In the genomic region with DNA sequence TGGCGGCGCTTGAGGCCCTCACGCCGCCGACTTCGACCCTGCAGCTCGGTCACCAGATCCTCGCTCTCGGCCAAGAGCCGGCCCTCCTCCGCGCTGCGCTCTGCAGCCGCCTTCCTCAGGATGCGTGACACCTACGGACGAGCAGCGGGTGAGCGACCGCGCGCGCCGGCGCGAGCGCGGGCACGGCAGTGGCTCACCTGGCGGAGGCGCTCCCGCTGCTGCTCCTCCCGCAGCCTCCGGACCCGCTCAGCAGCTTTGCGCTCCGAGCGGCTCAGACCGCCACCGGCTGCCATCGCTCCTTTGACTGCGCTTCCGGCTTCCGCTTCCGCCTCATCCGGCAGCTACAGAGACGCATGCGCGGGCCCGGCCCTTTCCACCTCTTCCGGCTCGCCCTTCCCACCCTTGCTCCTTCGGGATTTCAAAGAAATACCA, we compare ENCODE assay signal across 8 mouse cellular contexts. TPM values are rescaled to one million over a fixed set of nuclear protein-coding genes. Genes with fewer than 3 reads are reported as not detected.
A peak's percentile ranks its signal among the peaks of the same experiment; 100 is the strongest.
DNase-seq lines count a peak whose midpoint lies in the region; ATAC-seq and TF ChIP-seq lines count a peak whose summit lies in the region.

No protein-coding gene starts in this region.

- peak; percentile 73 to 75 for DNase-seq in CD8-positive naive resting alpha-beta T cell, adult 2 months (ENCODE audit: low read depth in 2 of 2, low spot score in 2 of 2)
- DNase-seq in fibroblast of lung, adult 2 months (ENCODE audit: low read depth), result peak; percentile 35
- peak; percentile 92 for DNase-seq in kidney, postnatal 14 days
- DNase-seq in liver, embryonic 14.5 days (ENCODE audit: low read depth in 3 of 3, low spot score in 3 of 3), result peak in 2 of 3 experiments; percentile 66 to 69

- H3K4me1 ChIP-seq in brown adipose tissue, adult 24 weeks (ENCODE audit: control insufficient read depth, insufficient read depth, insufficient read length, low read length), result peaks cover 11% of the 10 kb centered on the region
- peaks cover 9 to 20% of the 10 kb centered on the region in 2 experiments; a peak in 3 of 4 replicates for H3K4me1 ChIP-seq in heart, embryonic 14.5 days (ENCODE audit: control insufficient read depth in 2 of 2, insufficient read depth in 2 of 2, low read length in 2 of 2)
- H3K4me1 ChIP-seq in liver, embryonic 14.5 days (replicated peaks; ENCODE audit: control insufficient read depth in 2 of 2, insufficient read depth in 2 of 2, low read length in 1 of 2), result peaks cover 19 to 29% of the 10 kb centered on the region in 2 experiments
- peaks cover 23% of the 10 kb centered on the region for H3K4me1 ChIP-seq in neural tube, embryonic 12.5 days
- H3K4me1 ChIP-seq in testis, adult 2 months (ENCODE audit: control insufficient read depth, insufficient read depth, low read length), result peaks cover 8% of the 10 kb centered on the region

- WGBS in heart, embryonic 14.5 days, result under 1% methylated on average over 52 of the region's 53 CpGs
- under 1% methylated on average over 53 of the region's 53 CpGs for WGBS in liver, embryonic 14.5 days (ENCODE audit: insufficient replicate concordance)
- WGBS in neural tube, embryonic 12.5 days, result under 1% methylated on average over 53 of the region's 53 CpGs

- H3K36me3 ChIP-seq in heart, embryonic 14.5 days (ENCODE audit: control insufficient read depth, insufficient read depth, low read length), result peaks cover 56% of the 10 kb centered on the region
- H3K36me3 ChIP-seq in liver, embryonic 14.5 days (replicated peaks; ENCODE audit: control insufficient read depth, insufficient read depth, low read depth), result peaks cover 37% of the 10 kb centered on the region
- H3K36me3 ChIP-seq in neural tube, embryonic 12.5 days, result peaks cover 62% of the 10 kb centered on the region
- no peaks in the 10 kb centered on the region for H3K36me3 ChIP-seq in testis, adult 2 months (ENCODE audit: control insufficient read depth, insufficient read depth, low read length)

- H3K4me2 ChIP-seq in heart, embryonic 14.5 days (ENCODE audit: low read length), result peak overlapping the region; percentile 97
- H3K4me2 ChIP-seq in liver, embryonic 14.5 days (ENCODE audit: low read depth), result peak overlapping the region; percentile 91
- peak overlapping the region; percentile 99 for H3K4me2 ChIP-seq in neural tube, embryonic 12.5 days (replicated peaks)

- ATAC-seq in heart, embryonic 14.5 days (ENCODE audit: insufficient number of reproducible peaks, insufficient read depth, low FRiP score, low read depth), result peak; percentile 69
- peak; percentile 72 for ATAC-seq in liver, embryonic 14.5 days (ENCODE audit: insufficient read depth)
- peak; percentile 83 for ATAC-seq in neural tube, embryonic 12.5 days (ENCODE audit: low FRiP score, low read depth)

- H3K4me3 ChIP-seq in brown adipose tissue, adult 24 weeks (ENCODE audit: insufficient read depth, low read depth, low read length), result peak overlapping the region; percentile 95
- peak overlapping the region; percentile 86 to 97 for H3K4me3 ChIP-seq in heart, embryonic 14.5 days (ENCODE audit: control insufficient read depth in 1 of 2, insufficient read depth in 1 of 2, low read depth in 1 of 2, low read length in 2 of 2)
- peak overlapping the region; percentile 74 to 91 for H3K4me3 ChIP-seq in liver, embryonic 14.5 days (ENCODE audit: insufficient read depth in 1 of 2, low read depth in 2 of 2, low read length in 2 of 2)
- peak overlapping the region; percentile 99 for H3K4me3 ChIP-seq in neural tube, embryonic 12.5 days
- H3K4me3 ChIP-seq in testis, adult 2 months (ENCODE audit: control insufficient read depth, low read depth, low read length), result peak overlapping the region; percentile 82

- H3K9ac ChIP-seq in heart, embryonic 14.5 days (ENCODE audit: low read length), result peak overlapping the region; percentile 78
- peak overlapping the region; percentile 94 for H3K9ac ChIP-seq in liver, embryonic 14.5 days (replicated peaks)
- H3K9ac ChIP-seq in neural tube, embryonic 12.5 days, result peak overlapping the region; percentile 86

- no peak overlapping the region for H3K27ac ChIP-seq in brown adipose tissue, adult 24 weeks (replicated peaks; ENCODE audit: low read depth, low read length)
- H3K27ac ChIP-seq in heart, embryonic 14.5 days (replicated peaks in 1 of 2; ENCODE audit: control insufficient read depth in 1 of 2, insufficient read depth in 1 of 2, low read depth in 2 of 2, low read length in 2 of 2), result peak overlapping the region; percentile 6 to 76
- peak overlapping the region; percentile 69 for H3K27ac ChIP-seq in liver, embryonic 14.5 days
- peak overlapping the region; percentile 68 for H3K27ac ChIP-seq in neural tube, embryonic 12.5 days
- H3K27ac ChIP-seq in testis, adult 2 months (ENCODE audit: control insufficient read depth, insufficient read depth, low read depth, low read length), result peak overlapping the region; percentile 21; the same call in 1 of the 2 replicates

- TF ChIP-seq CTCF in liver, embryonic 14.5 days (IDR thresholded peaks at IDR 0.05; ENCODE audit: low read depth), result no peak
- TF ChIP-seq CTCF in testis, adult 2 months (IDR thresholded peaks at IDR 0.05; ENCODE audit: control insufficient read depth, insufficient read depth, insufficient replicate concordance, low read depth, low read length), result no peak

- no peak for TF ChIP-seq EP300 in liver, embryonic 14.5 days (IDR thresholded peaks at IDR 0.05; ENCODE audit: low read depth)

- H3K27me3 ChIP-seq in heart, embryonic 14.5 days (ENCODE audit: control insufficient read depth, insufficient read depth, low read length), result no peaks in the 10 kb centered on the region
- no peaks in the 10 kb centered on the region for H3K27me3 ChIP-seq in liver, embryonic 14.5 days (ENCODE audit: control insufficient read depth, insufficient read depth, low read length)
- H3K27me3 ChIP-seq in neural tube, embryonic 12.5 days (replicated peaks), result no peaks in the 10 kb centered on the region
- H3K27me3 ChIP-seq in testis, adult 2 months (ENCODE audit: control insufficient read depth, insufficient read depth, low read length), result no peaks in the 10 kb centered on the region

- peak; percentile 53; the same call in 1 of the 2 replicates for TF ChIP-seq POLR2A in testis, adult 2 months (IDR thresholded peaks at IDR 0.05; ENCODE audit: control insufficient read depth, low read depth, low read length)

- H3K9me3 ChIP-seq in heart, embryonic 14.5 days (ENCODE audit: control insufficient read depth, low read length), result no peaks in the 10 kb centered on the region
- no peaks in the 10 kb centered on the region for H3K9me3 ChIP-seq in liver, embryonic 14.5 days (ENCODE audit: control insufficient read depth, low read length)
- H3K9me3 ChIP-seq in neural tube, embryonic 12.5 days, result no peaks in the 10 kb centered on the region

RNA-seq across cellular contexts. Expression of a gene that starts 0.3 kb away (rescaled TPM):
- 5.8 and 10.5 TPM in 2 replicates for polyA plus RNA-seq in brown adipose tissue, adult 24 weeks (2012; ENCODE audit: insufficient read depth, insufficient read length, missing spikeins)
- polyA plus RNA-seq in heart, embryonic 14.5 days (2014; fragmentation: Nextera tagmentation; extraction: Ambion mirVana), result 17.6 and 18.5 TPM in 2 replicates
- polyA plus RNA-seq in liver, embryonic 14.5 days (2012; rRNA removed), result 27.6 and 30.8 TPM in 2 replicates
- 22.0 and 26.3 TPM in 2 replicates for polyA plus RNA-seq in liver, embryonic 14.5 days (2014; fragmentation: Nextera tagmentation; extraction: Ambion mirVana)
- polyA plus RNA-seq in neural tube, embryonic 12.5 days (2016; fragmentation: Nextera tagmentation; extraction: Ambion mirVana), result 46.8 and 56.5 TPM in 2 replicates
- 22.3 and 23.9 TPM in 2 replicates for polyA plus RNA-seq in testis, adult 2 months (2012; rRNA removed)

RNA-seq across cellular contexts. Expression of a gene that starts 7.0 kb away (rescaled TPM):
- 104 and 131 TPM in 2 replicates for polyA plus RNA-seq in brown adipose tissue, adult 24 weeks (2012; ENCODE audit: insufficient read depth, insufficient read length, missing spikeins)
- 72.0 and 73.2 TPM in 2 replicates for polyA plus RNA-seq in heart, embryonic 14.5 days (2014; fragmentation: Nextera tagmentation; extraction: Ambion mirVana)
- 127 and 135 TPM in 2 replicates for polyA plus RNA-seq in liver, embryonic 14.5 days (2012; rRNA removed)
- 86.2 and 99.6 TPM in 2 replicates for polyA plus RNA-seq in liver, embryonic 14.5 days (2014; fragmentation: Nextera tagmentation; extraction: Ambion mirVana)
- 151 and 155 TPM in 2 replicates for polyA plus RNA-seq in neural tube, embryonic 12.5 days (2016; fragmentation: Nextera tagmentation; extraction: Ambion mirVana)
- 106 and 116 TPM in 2 replicates for polyA plus RNA-seq in testis, adult 2 months (2012; rRNA removed)

RNA-seq across cellular contexts. Expression of a gene that starts 8.7 kb away (rescaled TPM):
- 10.4 and 13.3 TPM in 2 replicates for polyA plus RNA-seq in brown adipose tissue, adult 24 weeks (2012; ENCODE audit: insufficient read depth, insufficient read length, missing spikeins)
- polyA plus RNA-seq in heart, embryonic 14.5 days (2014; fragmentation: Nextera tagmentation; extraction: Ambion mirVana), result 16.6 and 18.1 TPM in 2 replicates
- polyA plus RNA-seq in liver, embryonic 14.5 days (2012; rRNA removed), result 29.5 and 30.9 TPM in 2 replicates
- 20.9 and 25.9 TPM in 2 replicates for polyA plus RNA-seq in liver, embryonic 14.5 days (2014; fragmentation: Nextera tagmentation; extraction: Ambion mirVana)
- polyA plus RNA-seq in neural tube, embryonic 12.5 days (2016; fragmentation: Nextera tagmentation; extraction: Ambion mirVana), result 39.7 and 40.4 TPM in 2 replicates
- polyA plus RNA-seq in testis, adult 2 months (2012; rRNA removed), result 9.5 and 10.4 TPM in 2 replicates

RNA-seq across cellular contexts. Expression of a gene that starts 16.4 kb away (rescaled TPM):
- not detected in 2 replicates for polyA plus RNA-seq in brown adipose tissue, adult 24 weeks (2012; ENCODE audit: insufficient read depth, insufficient read length, missing spikeins)
- 17.5 and 18.9 TPM in 2 replicates for polyA plus RNA-seq in heart, embryonic 14.5 days (2014; fragmentation: Nextera tagmentation; extraction: Ambion mirVana)
- polyA plus RNA-seq in liver, embryonic 14.5 days (2012; rRNA removed), result 5.5 and 12.3 TPM in 2 replicates
- polyA plus RNA-seq in liver, embryonic 14.5 days (2014; fragmentation: Nextera tagmentation; extraction: Ambion mirVana), result 11.9 and 14.2 TPM in 2 replicates
- polyA plus RNA-seq in neural tube, embryonic 12.5 days (2016; fragmentation: Nextera tagmentation; extraction: Ambion mirVana), result 0.80 and 0.83 TPM in 2 replicates
- polyA plus RNA-seq in testis, adult 2 months (2012; rRNA removed), result 24.6 and 26.3 TPM in 2 replicates

RNA-seq across cellular contexts. Expression of a gene that starts 18.9 kb away (rescaled TPM):
- 1.0 and 1.3 TPM in 2 replicates for polyA plus RNA-seq in brown adipose tissue, adult 24 weeks (2012; ENCODE audit: insufficient read depth, insufficient read length, missing spikeins)
- 17.1 and 22.3 TPM in 2 replicates for polyA plus RNA-seq in heart, embryonic 14.5 days (2014; fragmentation: Nextera tagmentation; extraction: Ambion mirVana)
- polyA plus RNA-seq in liver, embryonic 14.5 days (2012; rRNA removed), result 4.0 and 4.3 TPM in 2 replicates
- polyA plus RNA-seq in liver, embryonic 14.5 days (2014; fragmentation: Nextera tagmentation; extraction: Ambion mirVana), result 4.8 and 5.1 TPM in 2 replicates
- 27.2 and 27.8 TPM in 2 replicates for polyA plus RNA-seq in neural tube, embryonic 12.5 days (2016; fragmentation: Nextera tagmentation; extraction: Ambion mirVana)
- 0.98 and 1.5 TPM in 2 replicates for polyA plus RNA-seq in testis, adult 2 months (2012; rRNA removed)

Comparison
In these comparisons a context has a peak if more than half of its experiments do, and no peak if none do; other contexts are left out.
1. DNase-seq: peak in every context shown above with its lines; median percentile 92 in kidney, postnatal 14 days; 74 in CD8-positive naive resting alpha-beta T cell, adult 2 months; 68 in liver, embryonic 14.5 days; 35 in fibroblast of lung, adult 2 months.